Mouse (Mus musculus) layer of hippocampus, adult 8-10 months (tissue): ENCODE data around the gene Mrtfa. TPM values are rescaled to one million over a fixed set of nuclear protein-coding genes. Genes with fewer than 3 reads are reported as not detected.
"Not testable (repeated sequence)": the region's sequence is repeated elsewhere in the genome, so short reads cannot be mapped to it uniquely, and the experiment has no call there.

Experiments
- DNase-seq, 2 experiments: peaks; one replicate each; pipeline ENCODE4 v3.0.0; 2022; ENCODE audit warnings: low spot score in 2 of 2
- total RNA-seq, 4 experiments: library from RNA; stranded (reverse); gene quantifications; 2 replicates each; pipeline ENCODE4 v1.2.4; 2022

Gene Mrtfa
- total RNA-seq, result 100 to 1,000 TPM in 1 of 4 experiments, 10 to 100 TPM in 3; 79.9 to 100 (median 95.9) TPM

DNA sequence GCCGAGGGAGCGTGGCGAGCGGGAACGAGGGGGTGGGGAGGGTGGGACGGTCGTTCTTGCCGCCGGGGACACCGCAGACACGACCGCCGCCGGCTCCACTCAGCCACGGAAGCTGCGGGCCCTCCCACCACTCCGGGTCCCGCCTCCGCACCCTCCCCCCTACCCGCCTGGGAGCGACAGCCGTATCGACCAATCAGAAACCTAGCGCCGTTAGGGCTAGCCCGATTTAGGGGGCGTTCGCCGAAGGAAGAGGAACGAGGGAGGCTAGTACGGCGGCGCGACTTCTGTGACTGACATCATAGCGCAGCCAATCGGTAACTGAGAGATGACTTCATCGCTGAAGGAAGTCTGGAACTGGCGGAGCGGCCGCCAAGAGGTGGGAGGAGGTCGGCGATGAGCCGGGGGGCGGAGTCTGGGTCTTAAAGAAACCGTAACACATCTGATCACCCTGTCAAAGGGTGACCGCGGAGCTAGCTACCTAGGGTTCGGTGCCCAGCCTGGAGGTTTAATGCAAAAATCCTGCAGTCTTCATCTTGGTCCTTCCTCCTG lies at the start of gene Mrtfa:
Gene Mrtfa, minus strand, starts transcription at position 128 of the 549 bp plus-strand sequence.
- DNase-seq, result peak; percentile 100

- no peak for DNase-seq
Observed at GRCm38 (mm10) chr15:81239794-81240343, 49.3 kb upstream of the Mrtfa start.

DNA sequence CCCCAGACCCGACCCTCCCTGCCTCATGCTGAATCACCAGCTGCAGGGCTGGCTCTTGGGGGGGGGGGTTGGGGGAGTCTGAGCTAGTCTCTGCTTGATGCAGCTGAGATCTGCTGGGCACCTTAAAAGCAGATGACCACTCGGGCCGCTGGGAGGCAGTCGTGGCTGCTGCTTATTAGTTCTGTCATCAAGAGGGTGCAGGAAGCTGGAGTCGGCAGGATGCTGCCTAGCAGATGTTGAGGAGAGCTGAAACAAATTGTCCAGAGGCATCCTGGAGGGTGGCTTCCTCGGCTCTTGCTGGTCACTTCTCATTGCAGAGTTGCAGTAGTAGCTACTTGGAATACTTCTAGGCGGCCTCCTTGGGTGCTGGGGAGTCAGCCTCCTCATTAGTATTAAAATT lies 48.7 kb upstream of the Mrtfa start:
- no peak for DNase-seq

DNA sequence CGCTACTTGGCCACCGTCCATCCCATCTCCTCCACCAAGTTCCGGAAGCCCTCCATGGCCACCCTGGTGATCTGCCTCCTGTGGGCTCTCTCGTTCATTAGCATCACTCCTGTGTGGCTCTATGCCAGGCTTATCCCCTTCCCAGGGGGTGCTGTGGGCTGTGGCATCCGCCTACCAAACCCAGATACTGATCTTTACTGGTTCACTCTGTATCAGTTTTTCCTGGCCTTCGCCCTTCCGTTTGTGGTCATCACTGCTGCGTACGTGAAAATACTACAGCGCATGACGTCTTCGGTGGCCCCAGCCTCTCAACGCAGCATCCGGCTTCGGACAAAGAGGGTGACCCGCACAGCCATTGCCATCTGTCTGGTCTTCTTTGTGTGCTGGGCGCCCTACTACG lies 46.9 kb upstream of the Mrtfa start:
- DNase-seq, result no peak

GRCm38 (mm10) chr15:81236062-81236461 lies 45.5 kb upstream of the Mrtfa start:
- no peak for DNase-seq

DNA sequence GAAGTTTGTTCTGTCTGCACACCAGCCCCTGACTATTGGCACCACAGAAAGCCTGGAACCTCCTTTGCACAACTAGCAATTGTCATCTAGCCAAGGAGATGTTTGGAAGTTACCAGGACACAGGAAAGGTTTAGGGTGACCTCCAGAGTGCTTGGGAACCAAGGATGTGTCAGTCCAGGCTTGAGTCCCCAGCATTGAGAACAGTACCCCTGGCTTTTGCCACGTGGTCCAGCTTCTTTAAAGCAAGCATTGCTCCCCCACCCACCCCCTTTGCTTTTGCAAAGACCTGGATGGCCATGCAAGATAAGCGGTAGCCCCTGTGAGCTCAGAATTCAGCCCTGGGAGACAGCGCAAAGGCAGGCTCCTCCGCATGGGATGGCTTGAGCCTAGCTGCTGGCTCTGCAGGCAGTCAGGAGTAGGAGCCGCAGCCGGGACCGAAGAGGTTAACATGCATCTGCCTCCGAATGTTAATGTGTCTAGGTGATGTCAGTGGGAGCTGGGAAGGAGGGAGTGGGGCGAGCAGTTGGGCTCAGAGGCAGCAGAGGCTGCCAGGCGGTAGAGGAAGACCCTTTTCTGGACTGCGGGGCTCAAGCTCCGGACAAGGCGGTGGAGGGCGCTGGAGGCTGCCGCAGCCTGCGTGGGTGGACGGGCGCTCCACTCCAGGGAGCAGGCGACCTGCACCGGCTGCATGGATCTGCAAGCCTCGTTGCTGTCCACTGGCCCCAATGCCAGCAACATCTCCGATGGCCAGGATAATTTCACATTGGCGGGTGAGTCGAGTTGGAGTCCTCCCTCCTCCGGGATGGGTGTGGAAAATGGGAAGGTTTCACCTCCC lies 44.7 kb upstream of the Mrtfa start, which contains the start of gene Mchr1:
Gene Mchr1, plus strand, starts transcription at position 414 of the 835 bp plus-strand sequence.
- DNase-seq, result peak; percentile 65 to 70

DNA sequence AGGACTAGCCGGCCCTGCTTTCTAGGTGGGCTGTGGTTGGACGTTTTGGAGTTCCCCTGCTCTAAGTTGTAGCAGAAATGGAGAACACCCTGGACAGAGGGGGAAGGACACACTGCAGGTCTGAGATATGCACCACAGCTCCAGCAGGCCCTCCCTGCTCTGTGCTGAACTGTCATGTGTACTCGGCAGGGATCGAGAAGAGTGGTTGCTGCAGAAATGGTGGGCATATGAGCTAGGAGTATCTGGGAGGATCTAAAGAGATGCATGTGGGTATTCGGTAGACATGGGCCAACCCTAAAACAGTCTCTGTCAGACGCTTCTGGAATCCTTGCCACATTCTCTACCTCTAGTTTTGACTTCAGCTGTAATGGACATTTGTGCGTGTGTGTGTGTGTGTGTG lies 40.8 kb upstream of the Mrtfa start:
- no peak for DNase-seq

DNA sequence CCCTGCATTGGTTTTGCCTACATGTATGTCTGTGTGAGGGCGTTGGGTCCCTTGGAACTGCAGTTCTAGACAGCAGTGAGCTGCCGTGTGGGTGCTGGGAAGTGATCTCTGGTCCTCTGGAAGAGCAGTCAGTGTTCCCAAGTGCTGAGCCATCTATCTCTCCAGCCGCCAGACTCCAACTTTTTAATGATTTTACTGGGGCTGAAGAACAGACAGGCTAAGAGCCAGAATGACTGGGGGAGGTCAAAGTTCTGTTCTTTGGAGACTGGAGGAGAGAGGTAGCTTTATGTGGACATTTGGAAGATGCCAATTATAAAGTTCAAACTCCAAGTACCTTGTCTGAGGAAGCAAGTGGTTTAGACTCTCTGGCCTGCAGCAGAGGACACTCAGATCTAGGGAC lies 39.2 kb upstream of the Mrtfa start:
- no peak for DNase-seq

DNA sequence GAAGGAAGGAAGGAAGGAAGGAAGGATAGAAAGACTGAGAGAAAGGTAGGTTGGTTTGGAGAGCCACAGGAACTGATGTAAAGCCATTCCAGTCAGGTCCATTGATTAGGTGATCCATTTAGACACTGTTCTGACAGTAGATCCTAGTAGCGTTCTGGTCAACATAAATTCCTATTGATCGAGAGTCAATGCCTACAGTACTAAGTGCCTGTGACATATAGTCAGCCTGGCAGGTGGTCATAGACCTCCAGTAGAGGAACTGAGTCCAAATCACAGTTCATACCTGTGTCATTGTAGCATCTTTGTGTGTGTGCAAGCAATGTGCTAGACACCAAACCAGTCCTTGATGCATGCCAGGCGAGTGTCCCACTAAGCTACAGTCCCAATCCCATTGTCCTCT lies 37.7 kb upstream of the Mrtfa start:
- DNase-seq, result no peak

GRCm38 (mm10) chr15:81227275-81227674 lies 36.7 kb upstream of the Mrtfa start:
- DNase-seq, result no peak

GRCm38 (mm10) chr15:81226796-81227195 lies 36.2 kb upstream of the Mrtfa start:
- DNase-seq, result no peak

DNA sequence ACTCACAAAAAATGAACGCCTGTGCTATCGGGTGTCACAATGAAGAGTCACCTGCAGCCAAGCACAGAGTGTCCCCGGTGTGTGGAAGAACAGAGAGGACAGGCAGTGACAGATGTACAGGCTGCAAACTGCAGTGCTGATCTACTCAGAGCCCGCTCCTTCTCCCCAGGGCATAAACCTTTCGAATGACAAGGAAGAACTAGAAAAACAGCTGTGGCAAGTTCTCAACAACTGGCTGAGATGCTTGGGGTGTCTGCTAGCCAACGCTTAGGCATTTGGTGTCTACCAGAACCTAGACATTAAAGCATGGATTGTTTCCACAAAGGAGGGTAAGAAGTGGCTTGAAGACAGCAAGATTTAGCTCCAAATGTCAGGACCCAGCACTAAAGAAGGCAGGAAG lies 35.2 kb upstream of the Mrtfa start:
- no peak for DNase-seq

- DNase-seq, result no peak
Observed at GRCm38 (mm10) chr15:81225016-81225415, 34.5 kb upstream of the Mrtfa start.

GRCm38 (mm10) chr15:81221446-81221845 lies 30.9 kb upstream of the Mrtfa start:
- no peak for DNase-seq

DNA sequence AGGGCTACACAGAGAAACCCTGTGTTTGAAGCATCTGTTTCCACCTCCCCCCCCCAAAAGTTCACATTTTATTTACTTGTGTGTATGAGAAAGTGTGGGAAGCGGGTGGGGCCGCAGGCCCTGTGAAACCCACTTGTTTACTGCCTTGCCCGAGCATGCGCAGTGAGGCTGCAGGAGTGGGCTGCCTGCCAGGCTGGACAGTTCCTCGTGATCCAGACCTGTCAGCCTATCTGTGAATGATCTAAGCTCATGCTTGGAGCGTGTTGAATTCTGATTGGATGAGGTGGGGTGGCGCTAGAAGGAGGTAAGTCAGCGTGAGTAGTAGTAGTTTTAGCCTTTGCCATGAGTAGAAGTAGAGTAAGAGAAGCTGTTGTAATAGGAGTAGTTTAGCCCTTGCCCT lies 29.5 kb upstream of the Mrtfa start:
- not testable (repeated sequence) for DNase-seq

GRCm38 (mm10) chr15:81219054-81219453 lies 28.5 kb upstream of the Mrtfa start:
- DNase-seq, result no peak

- DNase-seq, result peak; percentile 58 to 66
Observed at GRCm38 (mm10) chr15:81216906-81217653, 26.5 kb upstream of the Mrtfa start.

- no peak for DNase-seq
Observed at GRCm38 (mm10) chr15:81212976-81213375, 22.4 kb upstream of the Mrtfa start.

- DNase-seq, result no peak
Observed at GRCm38 (mm10) chr15:81210496-81210895, 19.9 kb upstream of the Mrtfa start.

GRCm38 (mm10) chr15:81202462-81202861 lies 11.9 kb upstream of the Mrtfa start:
- no peak for DNase-seq

DNA sequence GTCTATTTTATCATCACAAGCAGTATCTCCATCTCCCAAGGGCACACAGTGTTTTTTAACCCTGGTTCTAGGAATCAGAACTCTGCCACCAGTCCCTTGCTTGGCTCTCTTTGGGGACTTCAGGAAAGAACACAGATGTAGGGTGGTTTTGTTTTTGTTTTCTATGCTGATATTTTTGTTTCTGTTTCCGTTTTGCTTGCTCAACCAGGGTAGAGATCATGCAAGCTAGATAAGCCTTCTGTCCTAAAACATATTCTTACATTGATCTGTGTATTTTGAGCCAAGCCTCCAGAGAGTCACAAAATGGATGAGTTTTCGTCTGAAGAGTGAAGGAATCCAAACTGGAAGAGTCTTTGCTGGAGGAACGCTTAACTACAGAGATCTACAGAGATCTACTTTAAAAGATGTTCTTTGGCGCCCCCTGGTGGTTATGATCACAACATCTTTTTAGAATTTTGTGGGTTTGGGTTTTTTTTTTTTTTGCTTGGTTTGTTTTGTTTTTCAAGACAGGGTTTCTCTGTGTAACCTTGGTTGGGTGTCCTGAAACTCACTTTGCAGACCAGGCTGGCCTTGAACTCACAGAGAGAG lies 8.9 kb upstream of the Mrtfa start:
- peak in 1 of 2 experiments; percentile 60 for DNase-seq
